Comparison of ENCODE assay signal across 7 mouse cellular contexts in the genomic region with DNA sequence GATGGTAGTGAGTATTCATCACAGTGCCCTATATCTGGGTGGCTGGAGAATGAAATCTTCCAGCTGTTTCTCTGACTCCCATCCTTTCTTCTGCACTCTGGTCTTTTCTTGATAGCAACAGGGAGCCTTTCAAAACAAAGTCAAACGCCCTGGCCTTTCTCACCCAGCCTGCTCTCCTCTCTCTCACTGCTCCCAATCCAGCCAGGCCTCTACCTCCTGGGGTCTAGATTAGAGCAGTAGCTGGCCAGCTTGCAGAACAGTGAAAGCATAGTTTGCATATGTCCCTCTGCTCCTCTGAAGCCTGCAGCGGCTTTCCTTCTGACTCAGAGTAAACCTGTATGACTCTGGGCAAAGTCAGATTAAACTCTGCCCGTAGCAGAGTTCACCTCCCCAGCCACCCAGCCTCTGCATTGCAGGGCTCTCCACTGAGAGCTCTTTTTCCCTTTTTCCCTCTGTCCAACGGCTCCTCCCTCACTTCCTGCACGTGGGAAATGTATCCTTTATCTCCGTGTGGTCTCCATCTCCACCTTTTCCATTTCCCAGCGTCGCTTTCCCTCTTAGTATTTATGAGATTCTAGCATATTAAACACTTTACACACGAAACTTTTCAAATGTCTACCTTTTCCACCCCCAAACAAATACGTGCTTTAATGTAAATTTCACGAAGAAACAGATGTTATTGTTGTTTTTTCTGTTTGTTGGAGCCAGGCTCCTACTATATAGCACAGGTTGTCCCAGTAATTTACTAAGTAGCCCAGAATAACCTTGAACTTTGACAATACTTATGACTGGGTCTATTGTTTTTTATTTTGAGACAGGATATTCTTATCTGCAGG. TPM values are rescaled to one million over a fixed set of nuclear protein-coding genes. Genes with fewer than 3 reads are reported as not detected.
DNase-seq lines count a peak whose midpoint lies in the region; ATAC-seq and TF ChIP-seq lines count a peak whose summit lies in the region.

Gene Bcl10, plus strand, starts transcription at position 786 of the 836 bp plus-strand sequence.

- 0 out of 2 replicates have a peak within 1 kb of the TSS, but pooled peaks have one; percentile 26 for H3K9ac ChIP-seq in neural tube, embryonic 11.5 days (ENCODE audit: low read length)
- H3K9ac ChIP-seq in embryonic facial prominence, embryonic 11.5 days (replicated peaks; ENCODE audit: low read length) = 0 out of 2 replicates have a peak within 1 kb of the TSS, but pooled peaks have one; percentile 41
- no peak within 1 kb of the TSS for H3K9ac ChIP-seq in limb, embryonic 14.5 days (ENCODE audit: low read depth, low read length, severe bottlenecking)
- H3K9ac ChIP-seq in stomach, embryonic 15.5 days = no peak within 1 kb of the TSS

- H3K4me2 ChIP-seq in neural tube, embryonic 11.5 days (ENCODE audit: low read depth) = peak within 1 kb of the TSS; percentile 52
- H3K4me2 ChIP-seq in embryonic facial prominence, embryonic 11.5 days (ENCODE audit: low read depth, low read length) = peak within 1 kb of the TSS; percentile 58
- H3K4me2 ChIP-seq in limb, embryonic 14.5 days (replicated peaks; ENCODE audit: low read depth, low read length, severe bottlenecking) = peak within 1 kb of the TSS; percentile 48
- peak within 1 kb of the TSS; percentile 55 for H3K4me2 ChIP-seq in stomach, embryonic 15.5 days

- H3K36me3 ChIP-seq in neural tube, embryonic 11.5 days (ENCODE audit: control insufficient read depth, insufficient read depth, low read length) = no peaks in the 10 kb centered on the region
- H3K36me3 ChIP-seq in embryonic facial prominence, embryonic 11.5 days (replicated peaks; ENCODE audit: control insufficient read depth, insufficient read depth, low read depth, low read length) = no peaks in the 10 kb centered on the region
- H3K36me3 ChIP-seq in limb, embryonic 14.5 days (ENCODE audit: control insufficient read depth, insufficient read depth, low read length) = no peaks in the 10 kb centered on the region
- H3K36me3 ChIP-seq in stomach, embryonic 15.5 days = no peaks in the 10 kb centered on the region

- H3K9me3 ChIP-seq in neural tube, embryonic 11.5 days (ENCODE audit: control insufficient read depth, low read length) = no peaks in the 10 kb centered on the region
- no peaks in the 10 kb centered on the region for H3K9me3 ChIP-seq in embryonic facial prominence, embryonic 11.5 days (replicated peaks; ENCODE audit: control insufficient read depth, low read length)
- H3K9me3 ChIP-seq in limb, embryonic 14.5 days (ENCODE audit: control insufficient read depth, low read length) = 0 out of 2 replicates have a peak, but pooled peaks cover 5% of the 10 kb centered on the region
- H3K9me3 ChIP-seq in stomach, embryonic 15.5 days = no peaks in the 10 kb centered on the region

- no peak within 1 kb of the TSS for H3K27ac ChIP-seq in neural tube, embryonic 11.5 days (ENCODE audit: low read depth, low read length)
- peak within 1 kb of the TSS; percentile 47; the same call in 1 of the 2 replicates for H3K27ac ChIP-seq in embryonic facial prominence, embryonic 11.5 days (replicated peaks; ENCODE audit: low read depth, low read length)
- H3K27ac ChIP-seq in limb, embryonic 14.5 days (replicated peaks; ENCODE audit: low read depth, low read length) = peak within 1 kb of the TSS; percentile 81
- H3K27ac ChIP-seq in stomach, embryonic 15.5 days = peak within 1 kb of the TSS; percentile 86

- ATAC-seq in neural tube, embryonic 11.5 days (ENCODE audit: insufficient read depth, low FRiP score, low TSS enrichment) = no peak
- no peak for ATAC-seq in embryonic facial prominence, embryonic 11.5 days (replicated peaks; ENCODE audit: insufficient number of reproducible peaks, low FRiP score, low TSS enrichment, low read depth)
- ATAC-seq in limb, embryonic 14.5 days (ENCODE audit: low FRiP score, low read depth) = no peak
- ATAC-seq in stomach, embryonic 15.5 days (ENCODE audit: insufficient read depth, low FRiP score, low read depth) = no peak

- intact Hi-C loops in heart, postnatal 36 days (cut with DNase I) = loop anchor here (5.0 kb wide), 2 partner anchors 345 to 1205 kb away; partner anchors contain the start of gene Znhit6

- WGBS in neural tube, embryonic 11.5 days = 39% methylated on average over 11 of the region's 11 CpGs
- WGBS in embryonic facial prominence, embryonic 11.5 days = 31% methylated on average over 11 of the region's 11 CpGs
- 37% methylated on average over 11 of the region's 11 CpGs for WGBS in limb, embryonic 14.5 days
- 30% methylated on average over 11 of the region's 11 CpGs for WGBS in stomach, embryonic 15.5 days

- TF ChIP-seq POLR2A in limb, embryonic 14.5 days (IDR thresholded peaks at IDR 0.05; ENCODE audit: borderline replicate concordance, extremely low read depth, insufficient read depth, insufficient read length) = no peak

- H3K4me1 ChIP-seq in neural tube, embryonic 11.5 days (ENCODE audit: control insufficient read depth, insufficient read depth, low read length) = peaks cover 6% of the 10 kb centered on the region
- no peaks in the 10 kb centered on the region for H3K4me1 ChIP-seq in embryonic facial prominence, embryonic 11.5 days (ENCODE audit: control insufficient read depth, insufficient read depth, low read length)
- H3K4me1 ChIP-seq in limb, embryonic 14.5 days (ENCODE audit: control insufficient read depth, insufficient read depth, low read length) = peaks cover 12% of the 10 kb centered on the region
- peaks cover 18% of the 10 kb centered on the region; the same call in 1 of the 2 replicates for H3K4me1 ChIP-seq in stomach, embryonic 15.5 days

- no peak for DNase-seq in neural tube, embryonic 11.5 days (ENCODE audit: low spot score)
- no peak for DNase-seq in neural tube, embryonic 10.5 days (ENCODE audit: extremely low spot score, low spot score)
- no peak for DNase-seq in embryonic facial prominence, embryonic 11.5 days (ENCODE audit: low spot score)
- DNase-seq in heart, postnatal 36 days = no peak
- no peak for DNase-seq in limb, embryonic 14.5 days (ENCODE audit: low spot score)
- no peak for DNase-seq in cerebellum, postnatal 25 days

- H3K27me3 ChIP-seq in neural tube, embryonic 11.5 days (ENCODE audit: control insufficient read depth, insufficient read depth, low read length) = no peaks in the 10 kb centered on the region
- no peaks in the 10 kb centered on the region for H3K27me3 ChIP-seq in embryonic facial prominence, embryonic 11.5 days (ENCODE audit: control insufficient read depth, insufficient read depth, low read length)
- H3K27me3 ChIP-seq in limb, embryonic 14.5 days (ENCODE audit: control insufficient read depth, insufficient read depth, low read length) = no peaks in the 10 kb centered on the region
- no peaks in the 10 kb centered on the region for H3K27me3 ChIP-seq in stomach, embryonic 15.5 days (replicated peaks)

- H3K4me3 ChIP-seq in neural tube, embryonic 11.5 days (ENCODE audit: low read depth, low read length) = peak within 1 kb of the TSS; percentile 26
- peak within 1 kb of the TSS; percentile 31 for H3K4me3 ChIP-seq in embryonic facial prominence, embryonic 11.5 days (ENCODE audit: low read depth, low read length)
- H3K4me3 ChIP-seq in limb, embryonic 14.5 days (replicated peaks; ENCODE audit: low read length) = peak within 1 kb of the TSS; percentile 29
- peak within 1 kb of the TSS; percentile 33 for H3K4me3 ChIP-seq in stomach, embryonic 15.5 days (replicated peaks)

RNA-seq across cellular contexts. Expression of gene Bcl10, which starts in this region (rescaled TPM):
- polyA plus RNA-seq in neural tube, embryonic 11.5 days (2014; fragmentation: Nextera tagmentation; extraction: Ambion mirVana) = 55.4 and 56.4 TPM in 2 replicates
- polyA plus RNA-seq in embryonic facial prominence, embryonic 11.5 days (2014; fragmentation: Nextera tagmentation; extraction: Ambion mirVana) = 59.5 and 61.5 TPM in 2 replicates
- 10 to 100 TPM; 18.2 to 19.6 TPM for total RNA-seq in heart, postnatal 36 days (2021)
- 25.5 and 26.0 TPM in 2 replicates for polyA plus RNA-seq in limb, embryonic 14.5 days (2012; rRNA removed)
- polyA plus RNA-seq in limb, embryonic 14.5 days (2014; fragmentation: Nextera tagmentation; extraction: Ambion mirVana) = 52.1 and 52.9 TPM in 2 replicates
- polyA plus RNA-seq in stomach, embryonic 15.5 days (2015; fragmentation: Nextera tagmentation; extraction: Ambion mirVana) = 50.4 and 51.3 TPM in 2 replicates

Comparison
In these comparisons a context has a peak if more than half of its experiments do, and no peak if none do; other contexts are left out.
1. H3K9ac ChIP-seq: peak in neural tube, embryonic 11.5 days (single experiment) and embryonic facial prominence, embryonic 11.5 days (single experiment); none in limb, embryonic 14.5 days (single experiment) and stomach, embryonic 15.5 days (single experiment).
2. Peak in every context shown above with its lines, with median percentiles within 50 percentile points of each other: H3K4me2 ChIP-seq and H3K4me3 ChIP-seq.